Comparison of ENCODE assay signal across 8 mouse cellular contexts in genomic region chr2:132282453-132283174, GRCm38 (mm10). TPM values are rescaled to one million over a fixed set of nuclear protein-coding genes. Genes with fewer than 3 reads are reported as not detected.
A peak's percentile ranks its signal among the peaks of the same experiment; 100 is the strongest.
DNase-seq lines count a peak whose midpoint lies in the region; ATAC-seq and TF ChIP-seq lines count a peak whose summit lies in the region.

No protein-coding gene starts in this region.

- H3K27ac ChIP-seq in limb, embryonic 14.5 days (replicated peaks; ENCODE audit: low read depth, low read length) = no peak overlapping the region
- H3K27ac ChIP-seq in stomach, postnatal 0 days (replicated peaks) = peak overlapping the region; percentile 81

- peaks cover 4% of the 10 kb centered on the region; the same call in 1 of the 2 replicates for H3K36me3 ChIP-seq in limb, embryonic 14.5 days (ENCODE audit: control insufficient read depth, insufficient read depth, low read length)
- no peaks in the 10 kb centered on the region; the same call in 1 of the 2 replicates for H3K36me3 ChIP-seq in stomach, postnatal 0 days (ENCODE audit: control insufficient read depth, insufficient read depth, low read length)

- peak; percentile 43 for DNase-seq in CD4-positive, CD25-positive, alpha-beta regulatory T cell, adult 2 months (ENCODE audit: low read depth, low spot score)
- DNase-seq in thymus, postnatal 4 days = peak; percentile 12
- DNase-seq in thymus, postnatal 36 days = no peak
- DNase-seq in limb, embryonic 14.5 days (ENCODE audit: low spot score) = no peak
- DNase-seq in stomach, postnatal 0 days (ENCODE audit: low spot score) = no peak
- no peak for DNase-seq in adrenal gland, adult 8-10 months
- no peak for DNase-seq in cerebellum, adult 9-11 months

- no peaks in the 10 kb centered on the region for H3K27me3 ChIP-seq in limb, embryonic 14.5 days (ENCODE audit: control insufficient read depth, insufficient read depth, low read length)
- no peaks in the 10 kb centered on the region for H3K27me3 ChIP-seq in stomach, postnatal 0 days (ENCODE audit: control insufficient read depth, insufficient read depth, low read length)

- peaks cover 11% of the 10 kb centered on the region for H3K4me1 ChIP-seq in limb, embryonic 14.5 days (ENCODE audit: control insufficient read depth, insufficient read depth, low read length)
- peaks cover 7% of the 10 kb centered on the region for H3K4me1 ChIP-seq in stomach, postnatal 0 days (replicated peaks; ENCODE audit: control insufficient read depth, insufficient read depth)

- no peak for TF ChIP-seq EP300 in stomach, postnatal 0 days (optimal IDR thresholded peaks at IDR 0.05)

- 37% methylated on average over 12 of the region's 12 CpGs for WGBS in limb, embryonic 14.5 days
- 29% methylated on average over 12 of the region's 12 CpGs for WGBS in stomach, postnatal 0 days

- H3K9me3 ChIP-seq in limb, embryonic 14.5 days (ENCODE audit: control insufficient read depth, low read length) = no peaks in the 10 kb centered on the region
- H3K9me3 ChIP-seq in stomach, postnatal 0 days (ENCODE audit: control insufficient read depth, low read length) = no peaks in the 10 kb centered on the region

- H3K4me3 ChIP-seq in limb, embryonic 14.5 days (replicated peaks; ENCODE audit: low read length) = no peak overlapping the region
- H3K4me3 ChIP-seq in stomach, postnatal 0 days (ENCODE audit: low read depth, low read length) = no peak overlapping the region

- no peak for TF ChIP-seq CTCF in stomach, postnatal 0 days (IDR thresholded peaks at IDR 0.05; ENCODE audit: low read depth)

- no peak for ATAC-seq in CD4-positive, CD25-positive, alpha-beta regulatory T cell, adult 4 months
- ATAC-seq in limb, embryonic 14.5 days (ENCODE audit: low FRiP score, low read depth) = peak; percentile 34; the same call in 1 of the 2 replicates
- ATAC-seq in stomach, postnatal 0 days (ENCODE audit: low FRiP score, low TSS enrichment) = peak; percentile 40

- TF ChIP-seq POLR2A in limb, embryonic 14.5 days (IDR thresholded peaks at IDR 0.05; ENCODE audit: borderline replicate concordance, extremely low read depth, insufficient read depth, insufficient read length) = no peak

- no peak overlapping the region for H3K9ac ChIP-seq in limb, embryonic 14.5 days (ENCODE audit: low read depth, low read length, severe bottlenecking)
- peak overlapping the region; percentile 38; the same call in 1 of the 2 replicates for H3K9ac ChIP-seq in stomach, postnatal 0 days (ENCODE audit: low read length)

- no peak overlapping the region for H3K4me2 ChIP-seq in limb, embryonic 14.5 days (replicated peaks; ENCODE audit: low read depth, low read length, severe bottlenecking)
- peak overlapping the region; percentile 29; the same call in 1 of the 2 replicates for H3K4me2 ChIP-seq in stomach, postnatal 0 days (replicated peaks; ENCODE audit: low read depth)

RNA-seq across cellular contexts. Expression of gene Cds2, which starts 19.7 kb away (rescaled TPM):
- polyA plus RNA-seq in CD4-positive, CD25-positive, alpha-beta regulatory T cell, adult 4 months (2017; shearing (Covaris generic)) = 10 to 100 TPM; 19.5 to 25.8 TPM
- 21.2 and 26.1 TPM in 2 replicates for polyA plus RNA-seq in limb, embryonic 14.5 days (2012; rRNA removed)
- polyA plus RNA-seq in limb, embryonic 14.5 days (2014; fragmentation: Nextera tagmentation; extraction: Ambion mirVana) = 17.1 and 25.1 TPM in 2 replicates
- 12.6 and 13.1 TPM in 2 replicates for polyA plus RNA-seq in stomach, postnatal 0 days (2015; fragmentation: Nextera tagmentation; extraction: Ambion mirVana)
- 100 to 1,000 TPM in 1 of 4 experiments, 10 to 100 TPM in 3; 73.5 to 114 (median 87.4) TPM for total RNA-seq in adrenal gland, adult 8-10 months (2022)

RNA-seq across cellular contexts. Expression of gene Pcna, which starts 29.5 kb away (rescaled TPM):
- polyA plus RNA-seq in CD4-positive, CD25-positive, alpha-beta regulatory T cell, adult 4 months (2017; shearing (Covaris generic)) = 100 to 1,000 TPM; 137 to 146 TPM
- polyA plus RNA-seq in limb, embryonic 14.5 days (2012; rRNA removed) = 284 and 315 TPM in 2 replicates
- polyA plus RNA-seq in limb, embryonic 14.5 days (2014; fragmentation: Nextera tagmentation; extraction: Ambion mirVana) = 229 and 234 TPM in 2 replicates
- polyA plus RNA-seq in stomach, postnatal 0 days (2015; fragmentation: Nextera tagmentation; extraction: Ambion mirVana) = 108 and 110 TPM in 2 replicates
- total RNA-seq in adrenal gland, adult 8-10 months (2022) = 10 to 100 TPM; 58.8 to 71.5 (median 65.4) TPM

RNA-seq across cellular contexts. Expression of gene Tmem230, which starts 35.0 kb away (rescaled TPM):
- polyA plus RNA-seq in CD4-positive, CD25-positive, alpha-beta regulatory T cell, adult 4 months (2017; shearing (Covaris generic)) = 10 to 100 TPM; 30.1 to 39.8 TPM
- polyA plus RNA-seq in limb, embryonic 14.5 days (2012; rRNA removed) = 69.4 and 72.1 TPM in 2 replicates
- polyA plus RNA-seq in limb, embryonic 14.5 days (2014; fragmentation: Nextera tagmentation; extraction: Ambion mirVana) = 47.2 and 55.6 TPM in 2 replicates
- 28.6 and 29.4 TPM in 2 replicates for polyA plus RNA-seq in stomach, postnatal 0 days (2015; fragmentation: Nextera tagmentation; extraction: Ambion mirVana)
- total RNA-seq in adrenal gland, adult 8-10 months (2022) = 10 to 100 TPM; 44.1 to 48.7 (median 46.3) TPM

Comparison
In these comparisons a context has a peak if more than half of its experiments do, and no peak if none do; other contexts are left out.
1. DNase-seq: peak in CD4-positive, CD25-positive, alpha-beta regulatory T cell, adult 2 months (single experiment) and thymus, postnatal 4 days (single experiment); none in thymus, postnatal 36 days (0 of 2), limb, embryonic 14.5 days (single experiment), stomach, postnatal 0 days (single experiment), adrenal gland, adult 8-10 months (single experiment) and cerebellum, adult 9-11 months (single experiment).